Mouse (Mus musculus) heart, adult 2 months (tissue): ENCODE results near the gene Limch1. TPM values are rescaled to one million over a fixed set of nuclear protein-coding genes. Genes with fewer than 3 reads are reported as not detected.
A peak's percentile ranks its signal among the peaks of the same experiment; 100 is the strongest.

ENCODE experiments used
- DNase-seq, 2 experiments: peaks; one replicate each; pipeline ENCODE4 v3.0.0; 2021
- H3K27ac ChIP-seq: fragments of 200-600 bp; 2 replicates; pipeline ENCODE4 v1.8.1; 2022
- H3K27me3 ChIP-seq: fragments of 200-500 bp; 2 replicates; pipeline ENCODE4 v1.6.1; 2012; ENCODE audit warnings: mild to moderate bottlenecking, low read length, inconsistent platforms, mixed read lengths; ENCODE audit not compliant: control insufficient read depth, insufficient read depth
- H3K36me3 ChIP-seq: fragments of 200-500 bp; 2 replicates; pipeline ENCODE4 v1.6.1; 2012; ENCODE audit warnings: low read length, inconsistent platforms; ENCODE audit not compliant: control insufficient read depth, insufficient read depth
- H3K4me1 ChIP-seq: fragments of 200-500 bp; 2 replicates; pipeline ENCODE4 v1.6.1; 2011; ENCODE audit warnings: low read length; ENCODE audit not compliant: control insufficient read depth, insufficient read depth
- H3K4me3 ChIP-seq: fragments of 200-600 bp; 2 replicates; pipeline ENCODE4 v1.8.1; 2022
- H3K79me2 ChIP-seq: fragments of 200-500 bp; replicated peaks from 2 replicates; pipeline ENCODE4 v1.6.1; 2012; ENCODE audit warnings: mild to moderate bottlenecking, inconsistent platforms, low read length, moderate library complexity, mixed read lengths; ENCODE audit not compliant: control insufficient read depth, insufficient read depth
- H3K9ac ChIP-seq: fragments of 200-500 bp; 2 replicates; pipeline ENCODE4 v1.6.1; 2012; ENCODE audit warnings: low read depth, mild to moderate bottlenecking, control low read depth, inconsistent platforms, low read length, mixed read lengths
- CTCF ChIP-seq: fragments of 200-600 bp; IDR thresholded peaks from 2 replicates; pipeline ENCODE4 v1.8.1; 2022; ENCODE audit warnings: antibody characterized with exemption, mild to moderate bottlenecking, moderate library complexity
- EP300 ChIP-seq: fragments of 200-500 bp; IDR thresholded peaks from 2 replicates; pipeline ENCODE4 v1.6.1; 2011; ENCODE audit warnings: low read depth, low read length, control low read depth; ENCODE audit not compliant: insufficient read depth
- POLR2A ChIP-seq: fragments of 200-500 bp; IDR thresholded peaks from 2 replicates; pipeline ENCODE4 v1.6.1; 2011; ENCODE audit warnings: mild to moderate bottlenecking, low read depth, low read length, control low read depth; ENCODE audit not compliant: insufficient read depth
- WGBS: fragments of 180-500 bp; shearing (Covaris S2); methylation state at CpG from one replicate; pipeline ENCODE4 v1.1.7; 2018; 5-methylcytosine and 5-hydroxymethylcytosine counted together
- intact Hi-C: fragments of 180-260 bp; cut with DNase I; formaldehyde crosslinking; loops from one replicate; pipeline ENCODE4 v1.15.1; 2025
- polyA plus RNA-seq: library from polyadenylated mRNA; depleted of rRNA; stranded (reverse); fragments of >200 nt; gene quantifications from 2 replicates; pipeline ENCODE4 v1.2.3, GENCODE M21; 2012
- total RNA-seq, 2 experiments: library from RNA; stranded (reverse); gene quantifications; 2 replicates each; pipeline ENCODE4 v1.2.3; 2021

Gene Limch1
- total and polyA plus RNA-seq, 3 experiments: 60.2 to 277 (median 230) TPM

GRCm38 (mm10) chr5:67043932-67044331, 298.3 kb downstream of the Limch1 start:
- TF ChIP-seq EP300: no peak
- TF ChIP-seq CTCF: no peak
- TF ChIP-seq POLR2A: no peak
- H3K4me3 ChIP-seq: no peak overlapping the region
- H3K27ac ChIP-seq: no peak overlapping the region
- intact Hi-C loops: no loop called here
- H3K27me3 ChIP-seq: no peaks in the 10 kb centered on the region
- no peaks in the 10 kb centered on the region for H3K4me1 ChIP-seq
- WGBS: 82% methylated on average over 9 of the region's 9 CpGs
- no peak for DNase-seq
- no peak overlapping the region for H3K9ac ChIP-seq
- no peaks in the 10 kb centered on the region for H3K79me2 ChIP-seq
- no peaks in the 10 kb centered on the region for H3K36me3 ChIP-seq

- Histone ChIP-seq H3K36me3 (no peaks in the 10 kb centered on the region), H3K27me3 (no peaks in the 10 kb centered on the region), H3K9ac (no peak overlapping the region), H3K4me1 (no peaks in the 10 kb centered on the region), H3K79me2 (no peaks in the 10 kb centered on the region), H3K27ac (no peak overlapping the region), H3K4me3 (no peak overlapping the region)
- TF ChIP-seq CTCF (peak; percentile 89), POLR2A (no peak), EP300 (no peak)
- DNase-seq: no peak
- 20% methylated on average over 4 of the region's 4 CpGs for WGBS
- intact Hi-C loops: loop anchor here (5.0 kb wide), 1 partner anchor 184 kb away; no protein-coding TSS in a partner anchor
Measured at GRCm38 (mm10) chr5:67048003-67048402, 302.4 kb downstream of the Limch1 start.

- H3K27ac ChIP-seq: no peak overlapping the region
- no peaks in the 10 kb centered on the region for H3K27me3 ChIP-seq
- H3K9ac ChIP-seq: no peak overlapping the region
- H3K36me3 ChIP-seq: no peaks in the 10 kb centered on the region
- TF ChIP-seq EP300 (no peak), CTCF (peak; percentile 52), POLR2A (no peak)
- no peak overlapping the region for H3K4me3 ChIP-seq
- no peaks in the 10 kb centered on the region for H3K4me1 ChIP-seq
- WGBS: 81% methylated on average over 6 of the region's 6 CpGs
- H3K79me2 ChIP-seq: no peaks in the 10 kb centered on the region
- DNase-seq: no peak
- intact Hi-C loops: no loop called here
Measured at GRCm38 (mm10) chr5:67057803-67058202, 312.2 kb downstream of the Limch1 start.

- Histone ChIP-seq H3K9ac (no peak overlapping the region), H3K27ac (no peak overlapping the region), H3K4me1 (no peaks in the 10 kb centered on the region), H3K36me3 (no peaks in the 10 kb centered on the region), H3K79me2 (no peaks in the 10 kb centered on the region), H3K27me3 (no peaks in the 10 kb centered on the region), H3K4me3 (no peak overlapping the region)
- WGBS: 37% methylated on average over 3 of the region's 4 CpGs
- no peak for DNase-seq
- intact Hi-C loops: no loop called here
- TF ChIP-seq EP300: no peak
- no peak for TF ChIP-seq POLR2A
- TF ChIP-seq CTCF: no peak
Measured at GRCm38 (mm10) chr5:67060519-67060918, 314.9 kb downstream of the Limch1 start.

GRCm38 (mm10) chr5:67063596-67063995, 318.0 kb downstream of the Limch1 start:
- no peak overlapping the region for H3K4me3 ChIP-seq
- TF ChIP-seq POLR2A (no peak), EP300 (no peak), CTCF (no peak)
- H3K4me1 ChIP-seq: no peaks in the 10 kb centered on the region
- intact Hi-C loops: no loop called here
- DNase-seq: no peak
- no peak overlapping the region for H3K27ac ChIP-seq
- no peak overlapping the region for H3K9ac ChIP-seq
- WGBS: 48% methylated on average over 9 of the region's 9 CpGs
- no peaks in the 10 kb centered on the region for H3K27me3 ChIP-seq
- H3K36me3 ChIP-seq: no peaks in the 10 kb centered on the region
- no peaks in the 10 kb centered on the region for H3K79me2 ChIP-seq

- Histone ChIP-seq H3K79me2 (no peaks in the 10 kb centered on the region), H3K36me3 (no peaks in the 10 kb centered on the region), H3K27ac (no peak overlapping the region), H3K4me3 (no peak overlapping the region), H3K27me3 (0 out of 2 replicates have a peak, but pooled peaks cover 1% of the 10 kb centered on the region), H3K9ac (no peak overlapping the region), H3K4me1 (no peaks in the 10 kb centered on the region)
- WGBS: 39% methylated on average over 6 of the region's 6 CpGs
- DNase-seq: no peak
- TF ChIP-seq EP300 (no peak), CTCF (no peak), POLR2A (no peak)
- intact Hi-C loops: no loop called here
Measured at GRCm38 (mm10) chr5:67083117-67083516, 337.5 kb downstream of the Limch1 start.
